Mouse (Mus musculus) Muller cell, postnatal 12 days (primary cell): ENCODE measurements around the gene Gp9.

Experiments
- DNase-seq: peaks from one replicate; pipeline ENCODE4 v3.0.0-alpha.2; 2015; ENCODE audit errors: inconsistent ontology term

The Gp9 gene

DNA sequence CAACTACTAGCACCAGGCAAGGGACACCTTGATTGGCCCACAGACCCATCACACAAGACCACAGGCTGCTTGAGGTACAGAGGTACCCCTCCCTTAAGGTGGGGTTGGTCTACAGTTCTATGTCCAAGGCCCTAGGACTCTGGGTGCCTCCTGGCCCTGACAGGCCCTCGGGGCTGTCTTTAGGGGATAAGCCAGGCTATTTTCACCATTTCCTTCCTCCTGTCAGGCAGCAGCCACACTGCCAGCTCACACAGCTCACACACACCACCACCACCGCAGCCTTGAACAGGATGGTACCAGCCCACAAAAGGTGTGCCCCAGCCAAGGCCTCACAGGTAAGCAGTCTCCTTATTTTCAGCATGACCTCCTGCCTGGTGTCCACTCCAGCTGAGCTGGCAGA is at the start of gene Gp9:
Gp9 (plus strand) TSS at position 231 of the 400 bp plus-strand sequence.
- no peak for DNase-seq

DNA sequence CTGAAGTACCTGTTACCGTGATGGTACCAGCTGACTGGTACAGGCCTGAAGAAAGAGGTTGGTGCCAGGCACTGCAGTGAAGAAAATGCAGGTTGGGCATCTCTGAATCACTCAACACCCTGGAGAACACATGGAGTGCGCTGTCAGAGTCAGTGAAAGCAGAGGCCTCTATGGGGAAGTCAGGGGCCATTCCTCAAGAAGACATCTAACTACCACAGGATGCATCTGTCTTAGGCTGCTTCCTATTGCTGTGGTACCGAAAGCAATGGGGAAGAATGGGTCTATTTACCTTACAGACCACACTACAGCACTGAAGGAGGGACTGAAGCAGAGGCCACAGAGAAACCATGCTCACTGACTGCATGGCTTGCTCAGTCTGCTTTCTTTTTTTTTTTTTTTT is 49.8 kb upstream of the Gp9 start:
- DNase-seq, result no peak

DNA sequence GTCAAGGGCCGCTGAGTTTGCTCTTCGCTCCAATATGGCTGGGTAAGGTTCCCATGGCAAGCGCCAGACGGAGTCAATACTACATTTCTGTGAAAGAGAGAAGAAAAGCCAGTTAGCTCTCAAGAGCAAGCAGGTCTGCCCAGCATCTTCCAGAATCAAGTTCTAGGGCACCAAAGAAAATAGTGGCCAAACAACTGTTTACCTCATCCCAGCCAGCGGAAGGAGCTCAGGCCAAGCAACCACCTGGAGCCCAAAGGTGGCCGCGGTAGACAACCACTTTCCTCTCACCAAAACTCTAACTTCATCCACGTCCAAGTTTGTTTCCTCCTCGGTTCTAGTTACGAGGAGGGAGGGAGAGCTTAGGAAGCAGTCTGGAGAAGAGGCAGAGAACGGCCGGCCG is 47.7 kb upstream of the Gp9 start:
- no peak for DNase-seq

DNA sequence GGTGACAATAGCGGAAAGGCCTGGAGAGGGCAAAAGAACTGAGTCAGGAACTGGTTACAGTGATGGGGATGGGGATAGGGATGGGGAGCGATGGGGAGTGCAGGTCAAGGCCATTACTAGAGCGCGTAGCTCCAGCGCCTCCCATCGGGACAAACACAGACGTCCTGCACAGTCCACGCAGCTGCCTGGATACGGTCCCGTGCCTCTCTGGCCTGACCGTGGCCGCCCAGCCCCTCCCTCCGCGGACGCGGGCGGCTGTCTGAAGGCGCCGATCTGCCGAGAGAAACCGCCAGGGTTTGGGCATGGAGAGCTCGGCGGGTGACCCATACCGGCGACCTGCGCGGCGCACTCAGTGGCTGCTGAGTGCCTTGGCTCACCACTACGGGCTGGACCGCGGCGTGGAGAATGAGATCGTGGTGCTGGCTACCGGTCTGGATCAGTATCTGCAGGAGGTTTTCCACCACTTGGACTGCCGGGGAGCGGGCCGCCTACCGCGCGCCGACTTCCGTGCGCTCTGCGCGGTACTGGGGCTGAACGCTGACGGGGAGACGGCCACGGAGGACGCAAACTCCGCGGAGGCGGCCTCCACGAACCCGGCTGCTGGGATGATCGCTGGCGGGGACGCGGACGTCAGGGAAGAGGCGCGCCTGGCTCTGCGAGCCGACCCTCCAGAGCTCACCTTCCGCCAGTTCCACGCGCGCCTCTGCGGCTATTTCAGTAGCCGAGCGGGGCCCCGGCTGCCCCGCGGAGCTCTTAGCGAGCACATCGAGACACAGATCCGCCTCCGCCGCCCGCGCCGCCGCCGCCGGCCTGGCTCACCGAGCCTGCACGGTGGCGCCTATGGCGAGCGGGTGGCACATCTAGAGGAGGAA is 47.0 kb upstream of the Gp9 start, which contains the start of gene Efcc1:
Efcc1 (plus strand) TSS at position 279 of the 872 bp plus-strand sequence.
- DNase-seq, result peak; percentile 59

DNA sequence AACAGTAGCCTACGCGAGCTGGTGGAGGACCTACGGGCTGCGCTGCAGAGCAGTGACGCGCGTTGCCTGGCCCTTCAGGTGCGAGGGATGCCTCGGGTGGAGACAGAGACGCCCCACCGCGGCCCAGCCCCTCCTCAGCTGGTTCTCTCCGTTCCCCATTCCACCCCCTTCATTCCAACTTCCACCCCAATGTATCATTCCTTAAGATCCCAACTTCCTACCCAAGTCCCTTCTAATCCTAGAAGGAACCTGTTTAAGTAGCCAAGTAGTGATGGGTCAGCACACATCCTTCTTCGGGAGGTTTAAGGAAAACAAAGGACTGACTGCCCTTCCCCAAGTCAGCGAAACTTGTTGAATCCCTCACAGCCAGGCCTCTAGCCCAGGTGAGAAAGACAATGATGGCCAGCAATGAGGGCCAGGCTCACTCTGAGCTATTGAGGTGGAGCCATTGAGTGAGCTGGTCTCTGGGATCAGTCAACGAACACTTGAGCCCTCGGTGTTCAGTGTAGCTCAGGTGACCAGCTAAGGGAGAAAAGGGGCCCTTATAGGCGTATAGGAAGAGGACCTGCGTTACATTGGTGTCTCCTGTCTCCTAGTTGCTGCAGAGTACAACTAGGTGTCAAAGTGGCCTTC is 46.3 kb upstream of the Gp9 start:
- DNase-seq, result no peak

DNA sequence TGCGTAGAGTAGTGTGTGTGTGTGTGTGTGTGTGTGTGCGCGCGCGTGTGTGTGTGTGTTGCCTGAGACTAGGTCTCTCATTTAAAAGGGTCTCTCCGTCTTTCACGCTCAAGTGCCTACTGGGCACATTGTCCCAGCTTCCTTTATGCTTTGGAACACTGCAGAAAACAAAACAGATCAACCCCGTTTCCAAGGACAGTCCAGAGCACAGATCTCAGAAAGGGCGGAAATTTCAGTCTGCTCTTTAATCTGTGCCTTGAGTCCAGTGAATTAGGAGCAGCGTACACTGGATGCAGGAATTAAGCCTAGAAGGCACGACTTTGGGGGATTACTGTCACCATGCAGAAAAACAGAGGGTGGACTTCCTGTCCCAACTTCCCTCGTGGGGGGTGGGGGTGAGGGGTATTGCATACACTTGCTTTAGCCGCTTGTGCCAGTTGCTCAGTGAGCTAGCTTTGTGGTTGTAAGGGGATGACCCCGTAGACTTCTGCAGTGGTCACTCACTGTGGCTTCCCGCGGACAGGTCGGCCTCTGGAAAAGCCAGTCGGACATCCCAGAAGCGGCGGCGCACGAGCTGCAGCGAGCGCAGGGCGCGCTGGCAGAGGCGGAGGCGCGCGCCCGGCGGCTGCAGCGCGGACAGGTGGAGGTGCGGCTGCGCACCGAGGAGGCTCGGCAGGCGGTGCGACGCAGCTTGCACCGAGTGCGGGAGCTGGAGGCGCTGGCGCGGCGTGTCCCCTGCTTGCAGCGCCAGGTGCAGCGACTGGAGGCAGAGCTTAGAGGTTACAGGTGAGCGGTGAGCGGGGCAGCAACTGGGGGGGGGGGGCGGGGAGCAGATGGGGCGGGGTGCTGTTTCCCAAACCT is 45.5 kb upstream of the Gp9 start:
- DNase-seq, result peak; percentile 6

DNA sequence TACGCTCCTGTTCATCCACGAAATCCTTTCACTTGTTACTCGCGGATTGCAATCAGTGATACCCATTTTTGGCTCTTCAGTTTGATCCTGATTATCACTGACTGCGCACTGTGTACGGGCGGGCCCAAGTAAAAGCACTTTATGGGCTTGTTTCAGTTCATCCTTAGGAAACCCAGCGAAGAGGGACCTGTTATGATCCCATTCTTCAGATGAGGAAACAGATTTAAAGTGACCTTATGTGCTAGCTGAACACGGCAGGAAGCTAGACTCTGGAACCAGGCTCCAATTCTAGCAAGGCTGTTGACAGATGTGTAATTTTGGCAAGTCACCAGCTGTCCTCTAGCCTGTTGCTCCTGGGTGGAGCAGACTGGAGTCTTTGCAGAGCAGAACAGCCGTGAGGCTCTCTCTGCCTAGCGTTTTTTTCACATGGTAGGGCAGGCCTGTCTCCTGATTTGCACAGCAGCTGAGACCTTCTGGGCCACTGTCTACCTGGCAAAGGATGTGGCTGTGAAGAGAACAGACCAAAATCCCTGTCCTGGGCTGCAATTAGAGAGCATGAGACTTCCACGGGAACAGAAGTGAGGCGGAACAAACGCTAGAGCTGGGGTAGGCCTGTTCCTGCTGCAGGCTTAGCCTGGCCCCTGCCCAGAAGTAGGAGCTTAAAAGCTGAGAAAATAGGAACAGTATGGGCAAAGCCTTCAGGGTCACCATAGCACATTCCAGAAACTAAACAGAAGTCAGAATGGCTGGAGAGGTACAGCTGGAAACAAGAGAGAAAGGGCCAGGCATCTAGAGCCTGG is 44.5 kb upstream of the Gp9 start:
- no peak for DNase-seq

DNA sequence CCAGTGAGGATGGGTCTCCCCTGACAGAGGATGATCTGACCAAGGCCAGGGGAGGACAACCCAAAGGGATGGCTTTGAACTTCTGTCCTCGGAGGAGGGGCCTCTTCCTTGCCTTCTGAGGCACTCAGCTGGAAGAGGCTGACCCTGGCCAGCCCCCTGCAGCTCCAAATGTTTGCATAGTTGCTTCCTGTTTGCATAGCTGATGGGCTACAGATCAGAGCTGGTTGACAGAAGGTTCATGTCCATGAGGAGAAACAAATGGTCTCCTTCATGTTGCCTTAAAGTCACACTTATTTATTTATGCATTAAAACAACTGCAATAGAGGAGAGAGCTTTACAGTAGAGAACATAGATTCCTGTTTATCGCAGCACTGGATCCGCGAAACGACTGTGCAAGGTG is 43.7 kb upstream of the Gp9 start:
- no peak for DNase-seq

DNA sequence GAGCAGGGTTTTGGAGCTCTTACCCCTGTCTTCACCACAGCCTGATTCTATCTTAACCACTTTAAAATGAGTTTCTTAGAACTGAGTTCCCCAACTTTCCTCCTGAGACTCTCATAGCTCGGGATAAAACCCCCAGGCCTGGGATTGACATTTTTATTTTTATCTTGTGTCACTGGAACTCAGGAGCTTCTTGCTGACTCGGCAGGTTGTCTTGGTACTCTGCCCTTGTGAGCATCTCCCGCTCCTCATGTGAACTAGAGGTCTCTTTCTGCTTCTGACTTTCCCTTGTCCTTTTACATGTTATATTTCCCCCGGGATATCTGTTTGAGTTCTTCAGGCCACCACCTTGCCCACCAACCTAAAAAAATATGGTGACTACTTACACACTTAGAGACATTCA is 40.9 kb upstream of the Gp9 start:
- no peak for DNase-seq

DNA sequence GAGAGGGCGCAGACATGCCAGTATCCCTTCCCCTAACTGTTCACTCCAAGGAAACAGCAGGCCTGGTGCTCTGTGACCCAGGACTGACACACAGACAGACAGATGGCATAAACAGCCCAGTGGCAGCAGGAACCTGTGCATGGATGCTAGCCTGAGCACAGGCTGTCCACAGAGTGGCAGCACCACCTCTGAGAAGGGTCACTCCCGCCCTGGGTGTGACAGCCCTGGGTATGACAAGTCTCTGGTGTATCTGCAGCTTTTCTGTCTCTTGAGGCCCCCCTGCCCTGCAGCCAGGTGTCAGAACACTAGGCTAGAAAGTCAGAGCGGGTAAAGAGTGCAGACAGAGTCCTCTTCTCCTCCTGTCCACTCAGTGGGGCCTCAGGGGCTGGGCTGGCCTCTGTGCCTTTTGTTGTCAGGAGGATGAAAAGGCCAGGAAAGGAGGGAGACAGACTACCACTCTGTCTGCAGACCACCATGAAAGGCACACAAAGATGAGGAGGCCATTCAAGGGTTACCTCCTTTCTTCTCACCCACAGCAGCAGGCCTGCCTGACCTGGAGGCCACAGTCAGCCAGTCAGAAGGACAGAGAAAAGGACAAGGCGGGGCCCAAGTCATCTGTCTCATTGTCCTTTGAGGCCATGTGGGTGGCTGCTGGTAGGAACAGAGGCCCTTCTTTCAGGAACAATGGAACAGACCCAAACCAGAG is 39.8 kb upstream of the Gp9 start:
- DNase-seq, result peak; percentile 11

DNA sequence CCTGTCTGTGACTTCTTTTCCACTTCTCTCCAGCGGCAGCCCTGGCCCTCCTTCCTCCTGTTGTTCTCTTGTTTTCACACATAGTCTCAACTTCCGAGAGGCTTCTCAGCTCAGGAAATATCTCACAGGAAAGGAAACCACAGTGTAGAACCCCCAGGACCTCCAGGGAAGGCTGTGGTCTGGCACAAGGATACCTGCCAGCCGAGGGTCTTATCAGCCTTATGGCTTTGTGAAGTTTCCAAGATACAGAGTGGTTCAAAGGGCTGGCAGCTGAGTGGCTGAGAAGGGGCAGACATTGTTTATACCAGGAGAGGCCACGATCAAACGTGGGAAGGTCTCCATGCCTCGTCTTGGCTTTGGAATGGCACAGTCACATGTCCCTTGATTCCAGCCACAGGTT is 38.0 kb upstream of the Gp9 start:
- DNase-seq, result no peak

DNA sequence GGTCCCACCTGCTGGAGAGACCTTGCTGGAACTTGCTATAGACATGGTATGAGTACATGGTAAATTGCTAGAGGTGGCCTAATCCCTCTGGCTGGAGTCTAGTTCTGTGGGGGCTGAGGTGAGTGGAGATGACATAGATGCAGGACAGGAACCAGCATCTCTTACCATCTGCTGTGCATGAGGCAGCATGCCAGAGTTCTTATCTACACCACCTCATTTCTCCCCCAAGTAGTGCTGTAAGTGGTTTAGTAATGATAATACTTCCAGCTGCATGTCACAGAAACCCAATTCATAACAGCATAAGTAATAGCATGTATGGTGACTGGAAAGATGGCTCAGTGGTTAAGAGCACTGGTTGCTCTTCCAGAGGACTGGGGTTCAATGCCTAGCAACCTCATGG is 37.4 kb upstream of the Gp9 start:
- DNase-seq, result no peak

DNA sequence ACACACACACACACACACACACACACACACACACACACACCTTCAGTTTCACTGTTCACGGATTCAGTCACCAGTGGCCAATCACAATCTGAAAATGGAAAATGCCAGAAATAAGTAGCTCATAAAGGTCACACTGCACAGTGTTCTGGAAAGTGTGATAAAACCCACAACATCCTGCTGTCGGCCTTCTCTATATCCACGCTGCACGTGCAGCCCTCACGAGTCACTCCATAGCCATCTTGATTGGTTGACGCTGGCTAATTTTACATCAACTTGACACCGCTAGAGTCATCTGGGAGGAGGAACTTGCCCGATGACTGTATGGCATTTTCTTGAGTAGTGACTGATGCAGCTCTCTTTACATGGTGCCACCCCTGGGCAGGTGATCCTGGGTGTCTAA is 35.9 kb upstream of the Gp9 start:
- DNase-seq, result no peak

DNA sequence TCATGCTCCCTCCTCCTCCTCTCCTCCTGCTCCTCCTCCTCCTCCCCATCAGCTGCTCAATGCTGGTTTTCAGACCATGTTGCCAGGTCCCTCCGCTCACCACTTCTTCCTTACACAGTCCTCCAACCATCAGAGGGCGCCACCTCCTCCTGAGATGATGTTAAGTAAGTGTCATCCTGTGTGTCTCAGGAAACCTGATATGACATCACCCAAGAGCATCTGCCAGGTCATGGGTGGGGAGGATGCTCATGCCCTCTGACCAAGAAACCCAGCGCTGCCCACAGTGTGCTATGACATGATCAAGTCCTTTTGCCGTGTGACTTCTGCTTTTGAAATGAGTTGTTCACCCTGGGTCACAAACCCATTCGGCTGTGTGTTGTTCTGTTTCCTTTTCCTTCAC is 35.1 kb upstream of the Gp9 start:
- DNase-seq, result no peak

DNA sequence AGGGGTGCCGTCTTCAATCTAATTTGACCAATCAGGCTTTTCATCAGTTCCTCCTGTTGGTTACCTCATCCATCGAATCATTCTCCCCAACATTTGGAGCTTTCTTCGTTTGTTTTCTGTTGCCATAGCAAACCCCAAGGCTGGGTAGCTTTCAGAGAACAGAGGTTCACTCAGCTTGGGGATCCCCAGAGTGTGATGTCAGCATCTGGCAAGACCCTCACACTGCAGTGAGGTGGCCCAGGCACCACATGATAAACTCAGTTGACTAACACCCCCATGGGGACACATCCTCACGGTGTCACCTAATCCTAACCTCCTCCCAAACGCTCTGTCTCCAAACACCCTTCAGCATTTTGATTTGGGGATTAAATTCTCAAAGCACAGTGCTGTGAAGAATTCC is 34.6 kb upstream of the Gp9 start:
- DNase-seq, result no peak

DNA sequence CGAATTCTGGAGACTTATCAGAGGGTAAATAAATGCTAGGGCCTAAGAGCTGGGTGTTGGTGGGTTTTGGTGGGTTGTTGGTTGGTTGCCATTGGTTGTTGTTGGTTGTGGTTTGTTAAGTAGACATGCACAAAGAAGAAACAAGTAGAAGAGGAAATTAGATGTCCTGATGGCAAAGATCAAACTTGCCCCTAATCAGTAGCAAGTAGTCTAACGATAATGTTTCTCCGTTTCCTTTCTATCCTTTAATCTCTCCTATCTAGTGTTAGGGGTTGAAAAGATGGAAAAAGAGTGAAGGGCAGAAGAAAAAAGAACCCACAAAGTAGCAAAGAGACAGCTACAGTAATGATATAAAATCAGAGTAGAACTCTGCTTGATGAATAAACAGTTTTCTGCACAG is 33.2 kb upstream of the Gp9 start:
- DNase-seq, result no peak

DNA sequence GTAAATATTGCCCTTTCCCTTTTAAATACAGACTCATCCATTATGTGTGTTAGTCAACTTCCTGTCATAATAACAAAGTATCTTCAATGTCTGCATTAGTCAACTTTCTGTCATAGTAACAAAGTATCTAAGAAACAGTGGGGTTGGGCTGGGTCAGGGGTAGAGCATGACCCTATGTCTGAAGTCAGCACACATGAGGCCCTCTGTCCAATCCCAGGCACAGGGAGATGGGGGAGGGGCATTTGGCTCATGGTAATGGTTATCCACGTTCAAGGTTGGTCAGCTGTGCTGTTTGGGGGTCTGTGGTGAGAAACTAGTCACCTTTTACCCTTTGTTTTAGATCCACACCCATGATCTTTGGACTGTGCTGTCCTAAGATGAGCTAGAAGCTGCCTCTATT is 32.6 kb upstream of the Gp9 start:
- DNase-seq, result no peak

DNA sequence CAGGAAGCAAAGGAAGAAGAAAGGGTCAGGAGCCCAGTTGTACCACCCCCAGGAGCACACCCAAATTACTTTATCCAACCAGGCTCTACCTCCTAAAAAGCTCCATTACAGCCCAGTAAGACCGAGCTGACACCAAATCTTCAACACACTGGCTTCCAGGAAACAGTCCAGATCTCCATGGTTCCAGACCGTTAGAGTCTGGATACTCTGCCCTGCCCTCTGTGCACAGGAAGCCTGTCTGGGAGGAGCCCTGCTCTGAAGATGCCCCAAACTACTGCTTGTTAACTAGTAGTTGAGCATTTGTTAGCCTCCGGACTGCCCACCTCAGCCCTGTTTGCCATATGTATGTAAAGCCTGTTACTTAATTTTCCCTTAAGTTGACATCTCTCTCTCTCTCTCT is 31.8 kb upstream of the Gp9 start:
- DNase-seq, result no peak

DNA sequence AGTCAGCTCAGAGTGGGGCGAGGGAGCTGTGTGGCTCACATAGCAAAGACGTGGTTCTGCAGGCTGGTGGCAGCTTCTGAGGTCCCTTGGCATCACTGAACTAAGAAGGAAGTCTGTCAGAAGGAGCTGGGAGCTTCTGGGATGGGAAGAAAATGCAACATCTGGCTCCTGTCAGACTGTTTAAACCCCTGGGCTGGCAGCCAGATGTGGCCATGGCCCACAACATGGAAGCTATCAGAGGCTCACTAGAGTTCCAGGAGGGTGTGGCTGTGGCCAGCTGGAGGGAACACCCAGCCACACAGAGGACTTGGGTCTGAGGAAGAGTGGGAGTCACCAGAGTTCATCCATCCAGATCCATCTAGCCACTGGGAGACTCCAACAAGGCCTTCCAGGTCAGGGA is 31.0 kb upstream of the Gp9 start:
- no peak for DNase-seq

DNA sequence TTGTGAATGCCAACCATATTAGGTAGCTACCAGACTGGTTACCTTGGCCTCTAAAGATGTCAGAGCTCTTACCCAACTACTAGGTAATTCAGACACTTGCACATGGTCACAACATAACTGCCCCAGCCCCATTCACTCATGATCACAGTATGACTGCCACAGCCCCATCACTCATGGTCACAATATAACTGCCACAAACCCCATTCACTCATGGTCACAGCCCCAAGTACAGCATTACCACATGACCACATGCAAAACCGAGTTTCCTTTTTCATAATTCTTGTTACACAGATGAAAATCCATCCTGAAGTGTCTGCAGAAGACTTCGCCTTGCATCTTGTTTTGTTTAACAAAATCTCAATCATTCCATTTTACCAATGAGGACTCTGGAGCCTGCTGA is 29.8 kb upstream of the Gp9 start:
- DNase-seq, result no peak

DNA sequence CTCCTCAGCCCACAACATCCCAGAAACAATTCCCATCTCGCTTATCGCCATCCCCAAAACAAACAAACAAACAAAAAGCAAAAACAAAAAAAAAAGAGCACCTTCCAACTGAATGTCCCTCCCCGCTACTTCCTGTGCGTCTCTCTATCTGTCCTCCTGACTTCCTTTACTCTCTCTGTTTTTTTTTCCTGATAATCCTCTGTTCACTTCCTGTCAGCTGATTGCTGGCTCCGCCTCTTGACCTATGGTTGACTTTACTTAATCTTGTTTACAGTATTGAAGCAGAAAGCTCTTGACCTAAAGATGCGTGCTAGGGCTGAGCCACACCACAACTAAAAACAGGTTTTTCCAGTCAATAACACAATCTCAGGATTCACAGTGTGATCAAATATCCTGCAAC is 29.3 kb upstream of the Gp9 start:
- no peak for DNase-seq
